Mouse (Mus musculus) hindbrain, embryonic 11.5 days (tissue): ENCODE measurements around the gene Rpl12. TPM values are rescaled to one million over a fixed set of nuclear protein-coding genes. Genes with fewer than 3 reads are reported as not detected.
A peak's percentile ranks its signal among the peaks of the same experiment; 100 is the strongest.

Experiments used
- ATAC-seq: fragments of 200-750 bp; cut with Nextera tagmentation; 2 replicates; pipeline ENCODE4 v1.8.0; 2017; ENCODE audit warnings: mild to moderate bottlenecking, moderate TSS enrichment, moderate library complexity; ENCODE audit not compliant: low FRiP score
- DNase-seq: peaks from one replicate; pipeline ENCODE4 v3.0.0-alpha.2; 2015; ENCODE audit warnings: low spot score
- H3K27ac ChIP-seq: fragments of 300-500 bp; sonication (generic); 2 replicates; pipeline ENCODE4 v1.5.1; 2014; ENCODE audit warnings: mild to moderate bottlenecking, low read depth, low read length
- H3K27me3 ChIP-seq: fragments of 300-500 bp; sonication (generic); 2 replicates; pipeline ENCODE4 v1.6.1; 2014; ENCODE audit warnings: mild to moderate bottlenecking, low read length, moderate library complexity, mixed read lengths; ENCODE audit not compliant: control insufficient read depth, insufficient read depth
- H3K36me3 ChIP-seq: fragments of 300-500 bp; sonication (generic); 2 replicates; pipeline ENCODE4 v1.6.1; 2014; ENCODE audit warnings: mild to moderate bottlenecking, low read length, moderate library complexity, mixed read lengths; ENCODE audit not compliant: control insufficient read depth, insufficient read depth
- H3K4me1 ChIP-seq: fragments of 300-500 bp; sonication (generic); replicated peaks from 2 replicates; pipeline ENCODE4 v1.6.1; 2014; ENCODE audit warnings: low read length, mixed read lengths; ENCODE audit not compliant: control insufficient read depth, insufficient read depth
- H3K4me2 ChIP-seq: fragments of 300-500 bp; sonication (generic); replicated peaks from 2 replicates; pipeline ENCODE4 v1.6.1; 2014; ENCODE audit warnings: mild to moderate bottlenecking, low read depth, low read length
- H3K4me3 ChIP-seq: fragments of 300-500 bp; sonication (generic); 2 replicates; pipeline ENCODE4 v1.5.1; 2014; ENCODE audit warnings: low read depth, low read length
- H3K9ac ChIP-seq: fragments of 300-500 bp; sonication (generic); 2 replicates; pipeline ENCODE4 v1.6.1; 2014; ENCODE audit warnings: low read depth, low read length
- H3K9me3 ChIP-seq: fragments of 300-500 bp; sonication (generic); 2 replicates; pipeline ENCODE4 v1.6.1; 2016; ENCODE audit warnings: low read length; ENCODE audit not compliant: control insufficient read depth
- WGBS: fragments of 180-500 bp; shearing (Covaris S2); extraction: QIAGEN DNeasy Blood & Tissue Kit; methylation state at CpG from one replicate; pipeline ENCODE4 v1.1.7; 2014; 5-methylcytosine and 5-hydroxymethylcytosine counted together
- polyA plus RNA-seq: library from polyadenylated mRNA; unstranded; fragments of >200 nt; fragmentation: Nextera tagmentation; extraction: Ambion mirVana; gene quantifications from 2 replicates; pipeline ENCODE4 v1.2.1, GENCODE M21; 2014

Rpl12 gene
- 129 and 134 TPM in 2 replicates for polyA plus RNA-seq

GRCm38 (mm10) chr2:32961192-32961995 lies at the start of gene Rpl12, which contains the start of gene Lrsam1:
Gene Rpl12 (plus strand): TSS chr2:32961559.
Gene Lrsam1 (minus strand): TSS chr2:32961614.
- peak within 1 kb of the TSS; percentile 81 for H3K9ac ChIP-seq
- H3K4me1 ChIP-seq: peaks cover 5% of the 10 kb centered on the region; the same call in 1 of the 2 replicates
- H3K27ac ChIP-seq: peak within 1 kb of the TSS; percentile 80
- DNase-seq: peak; percentile 95
- peak; percentile 95 for ATAC-seq
- H3K4me2 ChIP-seq: peak within 1 kb of the TSS; percentile 87
- 5% methylated on average over 48 of the region's 55 CpGs for WGBS
- no peaks in the 10 kb centered on the region for H3K27me3 ChIP-seq
- no peaks in the 10 kb centered on the region for H3K9me3 ChIP-seq
- 0 out of 2 replicates have a peak, but pooled peaks cover 2% of the 10 kb centered on the region for H3K36me3 ChIP-seq
- H3K4me3 ChIP-seq: peak within 1 kb of the TSS; percentile 51

- H3K27me3 ChIP-seq: no peaks in the 10 kb centered on the region
- no peak overlapping the region for H3K9ac ChIP-seq
- H3K4me2 ChIP-seq: no peak overlapping the region
- H3K9me3 ChIP-seq: no peaks in the 10 kb centered on the region
- no peak for DNase-seq
- H3K27ac ChIP-seq: no peak overlapping the region
- H3K4me1 ChIP-seq: peaks cover 8% of the 10 kb centered on the region
- H3K4me3 ChIP-seq: no peak overlapping the region
- no peaks in the 10 kb centered on the region for H3K36me3 ChIP-seq
- 94% methylated on average over 7 of the region's 7 CpGs for WGBS
- no peak for ATAC-seq
These were observed 49.6 kb upstream of the Rpl12 start for GRCm38 (mm10) chr2:32911639-32912182.

DNA sequence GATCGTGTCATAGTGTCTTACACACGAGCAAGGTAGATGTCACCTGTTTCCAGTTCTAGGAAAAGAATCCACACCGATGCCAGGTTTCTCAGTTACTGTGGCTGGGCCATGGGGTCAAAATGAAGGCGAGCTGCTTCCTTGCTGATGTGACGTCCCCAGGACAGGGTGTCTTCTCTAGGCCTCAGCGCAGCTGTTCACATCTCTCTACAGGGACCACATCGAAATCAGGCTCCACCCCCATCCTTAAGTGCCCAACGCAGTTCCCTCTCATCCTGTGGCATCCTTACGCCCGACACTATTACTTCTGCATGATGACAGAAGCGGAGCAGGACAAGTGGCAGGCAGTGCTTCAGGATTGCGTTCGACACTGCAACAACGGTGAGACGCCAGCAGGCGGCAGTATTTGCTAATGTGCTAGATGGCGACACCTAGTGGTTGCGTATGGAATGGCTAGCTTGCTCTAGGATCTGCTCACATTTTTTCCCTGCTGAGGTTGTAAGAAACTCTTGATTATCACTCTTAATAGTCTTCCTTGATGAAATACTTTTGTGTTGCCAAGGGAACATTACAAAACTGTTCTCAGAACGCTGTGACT lies 49.1 kb upstream of the Rpl12 start:
- WGBS: 30% methylated on average over 19 of the region's 19 CpGs
- DNase-seq: peak; percentile 95
- Histone ChIP-seq H3K27me3 (no peaks in the 10 kb centered on the region), H3K36me3 (no peaks in the 10 kb centered on the region), H3K4me2 (no peak overlapping the region), H3K27ac (no peak overlapping the region), H3K4me3 (no peak overlapping the region), H3K9me3 (no peaks in the 10 kb centered on the region), H3K4me1 (peaks cover 6% of the 10 kb centered on the region), H3K9ac (no peak overlapping the region)
- no peak for ATAC-seq

DNA sequence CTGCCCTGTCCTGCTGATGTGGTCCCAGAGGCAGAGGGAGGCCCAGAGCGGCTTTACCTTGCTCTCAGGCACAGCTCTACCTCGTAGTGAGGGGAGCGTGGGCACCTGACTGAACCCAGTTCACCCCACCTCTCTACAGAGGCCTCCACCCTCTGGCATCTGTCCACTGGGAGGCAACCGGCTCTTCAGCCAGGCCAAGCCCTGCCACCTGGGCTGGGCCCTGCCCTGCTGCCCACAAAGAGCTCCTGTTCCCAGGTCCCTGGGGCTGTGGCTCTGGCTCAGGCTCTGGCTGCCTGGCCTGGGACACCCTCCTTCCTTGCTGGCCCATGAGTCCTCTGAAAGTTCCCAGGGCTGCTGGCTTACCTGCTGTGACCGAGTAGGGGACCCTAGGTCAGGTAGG lies 47.0 kb upstream of the Rpl12 start:
- H3K36me3 ChIP-seq: 0 out of 2 replicates have a peak, but pooled peaks cover 3% of the 10 kb centered on the region
- H3K4me2 ChIP-seq: no peak overlapping the region
- ATAC-seq (no peak), DNase-seq (no peak)
- H3K4me1 ChIP-seq: peaks cover 3% of the 10 kb centered on the region; the same call in 1 of the 2 replicates
- WGBS: 68% methylated on average over 5 of the region's 5 CpGs
- H3K9ac ChIP-seq: no peak overlapping the region
- no peak overlapping the region for H3K4me3 ChIP-seq
- no peaks in the 10 kb centered on the region for H3K9me3 ChIP-seq
- no peaks in the 10 kb centered on the region for H3K27me3 ChIP-seq
- H3K27ac ChIP-seq: peak overlapping the region; percentile 33; the same call in 1 of the 2 replicates

DNA sequence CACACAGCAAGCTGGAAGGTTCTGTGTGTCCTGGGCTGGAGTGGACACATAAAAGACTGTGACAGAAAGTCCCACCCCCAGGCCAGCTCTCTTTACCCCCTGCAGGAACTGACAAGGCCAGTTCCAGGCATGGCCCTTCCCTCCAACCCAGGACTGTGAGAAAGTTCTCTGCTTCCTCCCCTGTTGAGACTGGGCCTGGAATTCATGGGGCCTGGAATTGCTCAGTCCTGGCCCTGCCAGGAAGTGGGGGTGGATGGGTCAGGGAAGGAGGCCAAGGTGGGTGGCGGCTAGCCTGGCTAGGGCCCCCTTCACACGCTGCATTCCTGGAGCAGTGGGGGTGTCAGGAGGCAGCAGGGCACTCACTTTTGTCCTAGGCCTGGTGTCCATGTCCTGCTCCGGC lies 46.5 kb upstream of the Rpl12 start:
- ATAC-seq: 0 out of 2 replicates have a peak, but pooled peaks have one; percentile 47
- H3K9me3 ChIP-seq: no peaks in the 10 kb centered on the region
- H3K4me3 ChIP-seq: no peak overlapping the region
- H3K36me3 ChIP-seq: 0 out of 2 replicates have a peak, but pooled peaks cover 4% of the 10 kb centered on the region
- H3K9ac ChIP-seq: no peak overlapping the region
- no peak overlapping the region for H3K4me2 ChIP-seq
- peak; percentile 14 for DNase-seq
- peak overlapping the region; percentile 33; the same call in 1 of the 2 replicates for H3K27ac ChIP-seq
- no peaks in the 10 kb centered on the region for H3K27me3 ChIP-seq
- whole genome bisulfite sequencing: 32% methylated on average over 3 of the region's 3 CpGs
- H3K4me1 ChIP-seq: peaks cover 3% of the 10 kb centered on the region; the same call in 1 of the 2 replicates

DNA sequence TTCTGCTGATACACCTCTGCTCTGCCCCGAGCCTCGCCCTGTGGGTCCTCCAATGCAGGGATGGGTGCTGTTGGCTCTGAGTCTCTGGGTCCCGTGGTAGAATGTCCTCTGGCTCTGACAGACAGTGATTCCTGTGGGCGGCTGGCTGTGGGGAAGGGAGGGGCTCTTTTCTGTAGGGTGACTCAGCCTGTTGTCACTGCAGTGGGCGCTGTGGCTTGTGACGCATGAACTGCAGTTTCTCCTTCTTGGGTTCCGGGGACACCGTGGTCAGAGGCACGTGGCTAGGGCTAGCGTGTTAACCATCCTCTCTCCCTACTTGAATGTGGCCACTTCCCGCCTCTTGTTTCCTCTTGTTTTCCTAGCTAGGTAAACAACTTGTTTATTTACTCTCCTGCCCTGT lies 43.8 kb upstream of the Rpl12 start:
- Histone ChIP-seq H3K9ac (no peak overlapping the region), H3K36me3 (0 out of 2 replicates have a peak, but pooled peaks cover 4% of the 10 kb centered on the region), H3K27me3 (no peaks in the 10 kb centered on the region), H3K4me1 (peaks cover 3% of the 10 kb centered on the region; the same call in 1 of the 2 replicates), H3K9me3 (no peaks in the 10 kb centered on the region), H3K27ac (no peak overlapping the region), H3K4me3 (no peak overlapping the region), H3K4me2 (no peak overlapping the region)
- ATAC-seq (no peak), DNase-seq (no peak)
- 77% methylated on average over 11 of the region's 11 CpGs for WGBS

GRCm38 (mm10) chr2:32918391-32918790 lies 43.0 kb upstream of the Rpl12 start:
- H3K9me3 ChIP-seq: no peaks in the 10 kb centered on the region
- H3K36me3 ChIP-seq: 0 out of 2 replicates have a peak, but pooled peaks cover 8% of the 10 kb centered on the region
- H3K4me2 ChIP-seq: no peak overlapping the region
- H3K27ac ChIP-seq: no peak overlapping the region
- ATAC-seq: no peak
- no peak for DNase-seq
- 72% methylated on average over 9 of the region's 9 CpGs for WGBS
- peaks cover 3% of the 10 kb centered on the region; the same call in 1 of the 2 replicates for H3K4me1 ChIP-seq
- no peak overlapping the region for H3K9ac ChIP-seq
- no peak overlapping the region for H3K4me3 ChIP-seq
- H3K27me3 ChIP-seq: no peaks in the 10 kb centered on the region

- 89% methylated on average over 7 of the region's 7 CpGs for WGBS
- ATAC-seq (no peak), DNase-seq (no peak)
- Histone ChIP-seq H3K9ac (no peak overlapping the region), H3K4me2 (no peak overlapping the region), H3K27me3 (no peaks in the 10 kb centered on the region), H3K4me3 (no peak overlapping the region), H3K36me3 (0 out of 2 replicates have a peak, but pooled peaks cover 8% of the 10 kb centered on the region), H3K9me3 (no peaks in the 10 kb centered on the region), H3K4me1 (no peaks in the 10 kb centered on the region), H3K27ac (no peak overlapping the region)
These were observed 40.1 kb upstream of the Rpl12 start for GRCm38 (mm10) chr2:32921235-32921634.
